Mouse (Mus musculus) lung, postnatal 36 days (tissue): Measurements from ENCODE around the gene Olfr620.

Experiments used
- DNase-seq: peaks from one replicate; pipeline ENCODE4 v3.0.0; 2022; ENCODE audit warnings: mixed read lengths

Gene Olfr620

DNA sequence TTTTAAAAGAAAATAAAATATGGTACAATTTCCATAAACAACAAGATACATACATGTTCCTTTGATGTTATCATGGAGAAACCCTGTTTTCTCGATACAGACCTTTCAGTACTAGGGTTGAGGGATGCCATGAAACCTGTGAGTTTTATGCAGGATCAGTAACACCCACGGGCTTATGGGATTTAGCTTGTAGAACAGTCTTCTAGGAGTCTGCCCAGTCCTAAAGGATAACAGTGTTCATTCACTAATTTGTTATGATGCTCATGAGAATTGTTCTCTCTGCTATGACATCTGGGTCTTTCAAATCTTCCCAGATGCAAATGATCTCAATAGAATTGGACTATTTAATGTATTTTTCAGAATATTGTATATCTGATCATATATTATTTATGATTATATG lies at the start of gene Olfr620:
Olfr620 (minus strand) TSS at position 101 of the 400 bp plus-strand sequence.
- no peak for DNase-seq

DNA sequence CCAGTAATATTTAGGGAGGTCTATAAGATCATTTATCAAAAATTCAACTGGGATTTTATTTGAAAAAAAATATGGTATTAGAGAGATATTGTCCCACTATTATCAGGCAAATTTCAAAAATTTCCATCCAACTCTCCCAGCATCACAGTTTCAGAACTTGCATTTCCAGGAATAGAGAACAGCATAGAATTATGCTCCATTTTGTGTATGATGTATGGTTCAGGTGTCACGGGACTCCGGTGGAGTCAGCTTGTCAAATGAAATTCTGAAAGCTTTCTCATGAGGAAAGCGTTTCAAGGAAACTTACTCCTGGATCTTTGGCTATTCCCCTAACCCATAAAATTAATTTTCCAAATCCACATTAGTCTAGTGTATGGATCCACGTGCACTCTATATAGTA lies 31.7 kb upstream of the Olfr620 start:
- no peak for DNase-seq

DNA sequence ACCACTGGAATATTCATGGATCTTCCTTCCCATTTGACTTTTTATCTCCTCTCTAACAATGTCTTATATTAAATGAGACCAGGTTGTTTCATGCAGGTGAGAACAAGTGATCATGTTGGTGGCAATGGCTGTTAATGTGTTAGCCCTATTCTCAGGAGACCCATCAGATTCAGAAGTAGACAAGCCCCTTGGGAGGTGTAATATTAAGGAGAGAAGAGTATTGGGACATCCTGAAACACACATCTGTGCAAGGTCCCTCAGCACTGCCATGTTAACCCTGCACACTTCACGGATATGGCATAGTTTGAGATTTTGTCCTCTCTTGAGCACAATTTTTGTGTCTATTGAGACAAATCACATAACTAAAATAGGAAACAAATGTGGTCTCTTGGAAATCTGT lies 30.3 kb upstream of the Olfr620 start, which contains the start of gene Olfr622:
Olfr622 (minus strand) TSS at position 101 of the 400 bp plus-strand sequence.
- DNase-seq = no peak

DNA sequence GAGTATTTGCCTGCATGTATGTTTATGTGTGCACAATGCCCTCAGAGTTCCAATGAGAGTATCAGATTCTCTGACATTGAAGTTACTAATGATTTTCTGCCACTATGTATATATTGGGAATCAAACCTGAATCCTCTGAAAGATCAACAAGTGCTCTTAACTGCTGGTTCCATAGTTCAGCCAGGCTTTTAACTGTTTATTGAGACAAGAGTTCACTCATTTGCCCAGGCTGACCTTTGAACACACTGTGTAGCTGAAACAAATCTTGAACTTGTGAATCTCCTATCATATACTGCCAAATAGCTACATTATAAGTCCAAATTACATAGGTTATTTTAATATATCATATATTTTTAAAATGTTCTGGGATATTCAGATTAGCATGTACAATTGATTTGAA lies 24.5 kb upstream of the Olfr620 start:
- no peak for DNase-seq

DNA sequence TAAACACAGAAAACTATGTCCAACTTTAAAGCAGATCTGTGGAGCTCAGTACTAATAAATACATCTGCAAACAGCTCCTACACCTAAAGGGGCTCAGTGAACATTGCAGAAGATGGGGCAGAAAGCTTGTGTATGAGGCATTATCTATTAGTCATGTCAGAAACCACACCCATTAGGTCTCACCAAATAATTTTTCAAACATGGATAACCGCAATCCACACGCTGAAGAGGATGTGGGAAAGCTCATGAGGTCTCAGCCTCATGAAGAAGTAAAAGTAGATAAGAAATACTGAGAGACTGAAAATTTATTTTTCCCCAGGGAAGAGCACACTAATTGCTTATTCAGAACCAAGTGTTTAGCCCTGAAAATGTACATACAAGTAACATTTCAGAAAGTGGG lies 4.9 kb downstream of the Olfr620 start:
- no peak for DNase-seq

DNA sequence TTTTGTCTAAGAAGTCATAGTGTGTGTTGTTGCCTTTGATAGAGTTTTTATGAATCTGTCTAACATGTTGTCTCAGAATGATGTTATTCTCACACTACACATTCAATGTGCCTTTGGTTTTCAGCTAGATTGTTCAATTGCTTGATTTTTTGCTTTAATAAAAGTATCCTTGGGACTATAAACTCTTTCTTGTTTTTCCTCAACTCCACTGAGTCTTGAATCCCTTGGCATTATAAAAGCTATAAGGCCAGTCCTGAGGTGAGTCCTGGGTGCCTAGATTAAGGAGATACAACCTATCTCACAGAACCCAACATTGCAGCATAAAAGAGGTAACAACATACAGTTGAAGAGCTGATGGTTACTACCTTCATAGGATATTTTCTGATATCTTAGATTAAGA lies 12.1 kb downstream of the Olfr620 start, which contains the start of gene Olfr619:
Olfr619 (plus strand) TSS at position 301 of the 400 bp plus-strand sequence.
- no peak for DNase-seq

DNA sequence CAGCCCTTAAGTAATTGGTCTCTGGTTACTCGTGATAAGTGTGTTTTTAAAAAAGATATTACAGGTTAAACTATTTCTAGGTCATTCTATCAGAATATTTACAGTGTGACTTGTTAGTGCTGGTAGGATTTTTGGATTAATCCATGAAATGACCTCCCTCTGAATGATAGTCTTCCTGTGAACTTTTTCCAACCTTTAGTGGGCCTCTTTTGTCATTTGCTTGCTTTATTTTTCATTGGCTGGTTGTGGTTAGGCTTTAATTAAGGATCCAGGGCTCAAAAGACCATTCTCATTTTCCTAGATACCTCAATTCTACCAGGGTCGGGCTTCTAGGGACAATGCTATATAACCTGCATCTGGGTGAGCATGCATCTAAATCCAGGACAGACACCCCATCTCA lies 22.5 kb downstream of the Olfr620 start, which contains the start of gene Olfr618:
Olfr618 (plus strand) TSS at position 301 of the 400 bp plus-strand sequence.
- no peak for DNase-seq

DNA sequence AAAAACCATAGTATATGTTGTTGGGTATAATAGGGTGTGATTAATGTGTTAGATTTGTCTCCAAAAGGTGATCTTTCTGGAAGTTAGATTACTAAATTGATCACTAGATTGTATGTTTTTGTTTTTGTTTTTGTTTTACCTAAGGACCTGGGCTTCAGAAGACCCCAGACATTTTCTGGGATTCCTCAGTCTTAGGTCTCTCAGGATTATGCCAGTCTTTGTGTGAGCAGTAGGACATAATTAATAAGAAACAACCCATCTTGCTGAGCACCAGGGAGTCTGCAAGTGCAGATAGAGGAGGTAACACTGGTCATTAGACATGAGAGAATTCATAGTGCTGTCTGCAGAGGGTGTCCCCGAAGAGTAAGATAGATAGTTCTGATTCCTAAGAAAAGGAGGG lies 39.6 kb downstream of the Olfr620 start, which contains the start of gene Olfr617:
Olfr617 (plus strand) TSS at position 301 of the 400 bp plus-strand sequence.
- no peak for DNase-seq

DNA sequence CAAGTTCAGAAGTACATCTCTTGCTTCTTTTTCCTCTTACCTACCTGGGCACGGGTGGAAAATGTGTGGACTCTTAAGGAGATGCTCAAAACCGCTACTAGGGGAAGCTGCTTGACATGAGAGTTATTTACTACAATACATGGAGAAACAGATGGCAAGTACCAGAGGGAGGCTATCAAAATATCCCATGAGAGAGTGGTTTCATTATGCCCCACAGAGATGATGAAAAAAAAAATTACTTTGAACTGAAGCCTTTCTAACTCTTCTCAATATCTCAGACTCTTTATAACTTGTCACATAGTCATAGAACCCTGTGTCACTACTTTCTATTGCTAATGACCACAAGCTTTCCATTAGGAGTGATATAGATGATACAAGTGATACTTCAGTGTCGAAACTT lies 43.3 kb downstream of the Olfr620 start, which contains the start of gene Olfr616:
Olfr616 (minus strand) TSS at position 101 of the 400 bp plus-strand sequence.
- no peak for DNase-seq

DNA sequence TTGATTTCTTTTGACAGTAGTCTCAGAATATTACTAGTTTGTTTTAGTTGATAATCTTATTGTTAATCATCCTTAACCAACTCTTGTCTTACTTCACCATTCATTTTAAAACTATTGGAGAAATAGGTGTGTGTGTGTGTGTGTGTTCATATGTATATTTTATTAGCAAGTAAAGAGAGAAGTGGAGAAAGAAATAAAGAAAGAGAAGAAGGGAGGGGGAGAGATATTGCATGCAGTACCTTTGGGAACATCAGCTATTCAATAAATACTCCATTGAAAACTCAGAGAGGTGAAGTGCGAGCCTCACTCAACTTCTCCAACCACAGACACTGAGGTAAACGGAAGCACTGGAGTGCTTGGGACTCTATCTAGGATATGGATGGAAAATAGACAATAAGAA lies 56.6 kb downstream of the Olfr620 start, which contains the start of gene Olfr615:
Olfr615 (plus strand) TSS at position 301 of the 400 bp plus-strand sequence.
- no peak for DNase-seq
